20 mouse cellular contexts compared by ENCODE assay signal in the genomic region with DNA sequence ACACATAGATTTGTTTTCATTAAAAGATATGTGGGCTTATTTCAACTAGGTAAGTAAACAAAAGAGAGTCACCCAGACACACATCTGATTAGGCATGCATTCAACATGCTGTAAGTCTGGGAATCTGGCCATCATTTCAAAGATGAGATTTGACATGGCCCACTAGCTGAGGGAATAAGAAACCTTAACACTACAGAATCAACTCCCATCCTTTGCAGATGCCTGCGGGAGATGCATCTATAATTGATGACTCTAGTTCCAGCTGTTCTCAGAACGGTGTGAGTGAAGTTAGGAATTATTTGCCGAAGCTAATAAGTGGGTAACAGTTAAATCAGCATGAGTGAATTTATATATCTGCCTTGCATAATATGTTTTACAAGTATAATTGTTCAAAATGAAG.
A peak's percentile ranks its signal among the peaks of the same experiment; 100 is the strongest.
DNase-seq lines count a peak whose midpoint lies in the region; ATAC-seq lines count a peak whose summit lies in the region.
"Had no signal": no experiment of that assay in that cellular context is flagged by ENCODE, and none has a peak within 500 bp of the region (broad histone marks: within the 10 kb centered on the region; RNA-seq: fewer than 3 reads in every experiment).

No protein-coding gene starts in this region.

- no peaks in the 10 kb centered on the region for H3K4me1 ChIP-seq in hindbrain, embryonic 13.5 days (replicated peaks)
- H3K4me1 ChIP-seq in hindbrain, embryonic 11.5 days (replicated peaks; ENCODE audit: control insufficient read depth, insufficient read depth, low read length), result no peaks in the 10 kb centered on the region
- H3K4me1 ChIP-seq in midbrain, embryonic 13.5 days (replicated peaks), result no peaks in the 10 kb centered on the region
- no peaks in the 10 kb centered on the region for H3K4me1 ChIP-seq in midbrain, embryonic 10.5 days
- H3K4me1 ChIP-seq in midbrain, embryonic 16.5 days (ENCODE audit: control insufficient read depth, insufficient read depth, low read length), result no peaks in the 10 kb centered on the region
- H3K4me1 ChIP-seq in forebrain, embryonic 11.5 days (replicated peaks; ENCODE audit: control insufficient read depth, insufficient read depth, low read length), result no peaks in the 10 kb centered on the region
- H3K4me1 ChIP-seq: limb, embryonic 15.5 days had no signal

- no peaks in the 10 kb centered on the region for H3K27me3 ChIP-seq in hindbrain, embryonic 13.5 days
- H3K27me3 ChIP-seq in hindbrain, embryonic 11.5 days (ENCODE audit: control insufficient read depth, insufficient read depth, low read length), result no peaks in the 10 kb centered on the region
- no peaks in the 10 kb centered on the region for H3K27me3 ChIP-seq in midbrain, embryonic 13.5 days
- no peaks in the 10 kb centered on the region for H3K27me3 ChIP-seq in midbrain, embryonic 10.5 days (ENCODE audit: low read depth, poor library complexity, severe bottlenecking)
- no peaks in the 10 kb centered on the region for H3K27me3 ChIP-seq in midbrain, embryonic 16.5 days (ENCODE audit: control insufficient read depth, insufficient read depth, low read depth, low read length)
- H3K27me3 ChIP-seq in forebrain, embryonic 11.5 days (ENCODE audit: control insufficient read depth, insufficient read depth, low read length), result no peaks in the 10 kb centered on the region
- H3K27me3 ChIP-seq: limb, embryonic 15.5 days; Patski had no signal

- 0 out of 2 replicates have a peak, but pooled peaks have one; percentile 39 for ATAC-seq in hindbrain, embryonic 13.5 days (ENCODE audit: low FRiP score)
- ATAC-seq in hindbrain, embryonic 11.5 days (ENCODE audit: low FRiP score), result no peak
- ATAC-seq in midbrain, embryonic 13.5 days, result peak; percentile 78
- peak; percentile 84 for ATAC-seq in midbrain, embryonic 16.5 days
- no peak for ATAC-seq in forebrain, embryonic 11.5 days (replicated peaks; ENCODE audit: low FRiP score)
- ATAC-seq: Patski had no signal

- no peak overlapping the region for H3K27ac ChIP-seq in hindbrain, embryonic 13.5 days
- H3K27ac ChIP-seq in hindbrain, embryonic 11.5 days (ENCODE audit: low read depth, low read length), result no peak overlapping the region
- no peak overlapping the region for H3K27ac ChIP-seq in midbrain, embryonic 13.5 days
- H3K27ac ChIP-seq in midbrain, embryonic 10.5 days (replicated peaks), result no peak overlapping the region
- no peak overlapping the region for H3K27ac ChIP-seq in midbrain, embryonic 16.5 days (ENCODE audit: low read length)
- H3K27ac ChIP-seq in forebrain, embryonic 11.5 days (ENCODE audit: low read depth, low read length), result no peak overlapping the region
- H3K27ac ChIP-seq: limb, embryonic 15.5 days; macrophage; stomach, postnatal 0 days had no signal

- no peak for DNase-seq in hindbrain, embryonic 11.5 days (ENCODE audit: low spot score)
- DNase-seq in midbrain, embryonic 10.5 days (ENCODE audit: low spot score), result no peak
- no peak for DNase-seq in lung, postnatal 4 days
- no peak for DNase-seq in forebrain, embryonic 11.5 days (ENCODE audit: low spot score)
- DNase-seq: cerebellum, adult 2 months; cerebellum, postnatal 36 days; embryo, embryonic 11 days; gastrocnemius, postnatal 36 days; kidney, adult 11 months; kidney, postnatal 4 days; layer of hippocampus, adult 9-11 months; right cerebral cortex, postnatal 14 days; thymus, adult 2 months had no signal

- no peaks in the 10 kb centered on the region for H3K36me3 ChIP-seq in hindbrain, embryonic 13.5 days
- H3K36me3 ChIP-seq in hindbrain, embryonic 11.5 days (ENCODE audit: control insufficient read depth, insufficient read depth, low read length), result no peaks in the 10 kb centered on the region
- H3K36me3 ChIP-seq in midbrain, embryonic 13.5 days, result no peaks in the 10 kb centered on the region
- no peaks in the 10 kb centered on the region for H3K36me3 ChIP-seq in midbrain, embryonic 10.5 days
- H3K36me3 ChIP-seq in midbrain, embryonic 16.5 days (ENCODE audit: control insufficient read depth, insufficient read depth, low read length), result no peaks in the 10 kb centered on the region
- H3K36me3 ChIP-seq in forebrain, embryonic 11.5 days (ENCODE audit: control insufficient read depth, insufficient read depth, low read length), result no peaks in the 10 kb centered on the region
- H3K36me3 ChIP-seq: limb, embryonic 15.5 days had no signal

- H3K9me3 ChIP-seq in hindbrain, embryonic 13.5 days, result no peaks in the 10 kb centered on the region
- no peaks in the 10 kb centered on the region for H3K9me3 ChIP-seq in hindbrain, embryonic 11.5 days (ENCODE audit: control insufficient read depth, low read length)
- H3K9me3 ChIP-seq in midbrain, embryonic 13.5 days, result no peaks in the 10 kb centered on the region
- no peaks in the 10 kb centered on the region for H3K9me3 ChIP-seq in midbrain, embryonic 10.5 days (replicated peaks)
- H3K9me3 ChIP-seq in midbrain, embryonic 16.5 days (replicated peaks; ENCODE audit: control insufficient read depth, low read length, poor library complexity, severe bottlenecking), result no peaks in the 10 kb centered on the region
- no peaks in the 10 kb centered on the region for H3K9me3 ChIP-seq in forebrain, embryonic 11.5 days (ENCODE audit: control insufficient read depth, low read length)
- H3K9me3 ChIP-seq: limb, embryonic 15.5 days had no signal

- WGBS in hindbrain, embryonic 13.5 days, result 48% methylated on average over 3 of the region's 3 CpGs
- 70% methylated on average over 3 of the region's 3 CpGs for WGBS in hindbrain, embryonic 11.5 days
- WGBS in midbrain, embryonic 13.5 days, result 57% methylated on average over 3 of the region's 3 CpGs
- 83% methylated on average over 3 of the region's 3 CpGs for WGBS in midbrain, embryonic 10.5 days
- 54% methylated on average over 3 of the region's 3 CpGs for WGBS in midbrain, embryonic 16.5 days
- WGBS in forebrain, embryonic 11.5 days, result 83% methylated on average over 3 of the region's 3 CpGs

- no peak overlapping the region for H3K4me2 ChIP-seq in hindbrain, embryonic 13.5 days
- no peak overlapping the region for H3K4me2 ChIP-seq in hindbrain, embryonic 11.5 days (replicated peaks; ENCODE audit: low read depth, low read length)
- H3K4me2 ChIP-seq in midbrain, embryonic 13.5 days (replicated peaks), result no peak overlapping the region
- no peak overlapping the region for H3K4me2 ChIP-seq in midbrain, embryonic 16.5 days (ENCODE audit: low read length)
- H3K4me2 ChIP-seq in forebrain, embryonic 11.5 days (ENCODE audit: low read depth, low read length, severe bottlenecking), result no peak overlapping the region
- H3K4me2 ChIP-seq: limb, embryonic 15.5 days had no signal

- no peak overlapping the region for H3K4me3 ChIP-seq in hindbrain, embryonic 13.5 days
- no peak overlapping the region for H3K4me3 ChIP-seq in hindbrain, embryonic 11.5 days (ENCODE audit: low read depth, low read length)
- H3K4me3 ChIP-seq in midbrain, embryonic 13.5 days (replicated peaks), result no peak overlapping the region
- H3K4me3 ChIP-seq in midbrain, embryonic 10.5 days, result no peak overlapping the region
- no peak overlapping the region for H3K4me3 ChIP-seq in midbrain, embryonic 16.5 days (ENCODE audit: low read depth, low read length)
- no peak overlapping the region for H3K4me3 ChIP-seq in forebrain, embryonic 11.5 days (ENCODE audit: low read depth, low read length)
- H3K4me3 ChIP-seq: limb, embryonic 15.5 days had no signal

- no peak overlapping the region for H3K9ac ChIP-seq in hindbrain, embryonic 13.5 days
- no peak overlapping the region for H3K9ac ChIP-seq in hindbrain, embryonic 11.5 days (ENCODE audit: low read depth, low read length)
- H3K9ac ChIP-seq in midbrain, embryonic 13.5 days (replicated peaks), result no peak overlapping the region
- no peak overlapping the region for H3K9ac ChIP-seq in midbrain, embryonic 16.5 days (ENCODE audit: low read depth, low read length)
- H3K9ac ChIP-seq in forebrain, embryonic 11.5 days (ENCODE audit: low read length), result no peak overlapping the region
- H3K9ac ChIP-seq: limb, embryonic 15.5 days had no signal

Comparison
In these comparisons a context has a peak if more than half of its experiments do, and no peak if none do; other contexts are left out.
1. ATAC-seq: peak in hindbrain, embryonic 13.5 days (single experiment), midbrain, embryonic 13.5 days (single experiment) and midbrain, embryonic 16.5 days (single experiment); none in hindbrain, embryonic 11.5 days (single experiment) and forebrain, embryonic 11.5 days (single experiment).